Mouse (Mus musculus) heart, embryonic 13.5 days (tissue): ENCODE results near the gene Ggt7. TPM values are rescaled to one million over a fixed set of nuclear protein-coding genes. Genes with fewer than 3 reads are reported as not detected.

Experiments used
- ATAC-seq: fragments of 200-750 bp; cut with Nextera tagmentation; 2 replicates; pipeline ENCODE4 v1.8.0; 2017; ENCODE audit warnings: moderate TSS enrichment; ENCODE audit not compliant: insufficient number of reproducible peaks, low FRiP score, low TSS enrichment; ENCODE audit errors: extremely low read depth
- H3K27ac ChIP-seq: fragments of 300-500 bp; sonication (generic); replicated peaks from 2 replicates; pipeline ENCODE4 v1.5.1; 2015; ENCODE audit warnings: moderate library complexity, mild to moderate bottlenecking, inconsistent platforms
- H3K27me3 ChIP-seq: fragments of 300-500 bp; sonication (generic); replicated peaks from 2 replicates; pipeline ENCODE4 v1.6.1; 2015; ENCODE audit warnings: mild to moderate bottlenecking, inconsistent platforms
- H3K36me3 ChIP-seq: fragments of 300-500 bp; sonication (generic); 2 replicates; pipeline ENCODE4 v1.6.1; 2015; ENCODE audit warnings: mild to moderate bottlenecking, inconsistent platforms
- H3K4me1 ChIP-seq: fragments of 300-500 bp; sonication (generic); 2 replicates; pipeline ENCODE4 v1.6.1; 2015; ENCODE audit warnings: inconsistent platforms
- H3K4me2 ChIP-seq: fragments of 300-500 bp; sonication (generic); 2 replicates; pipeline ENCODE4 v1.6.1; 2015; ENCODE audit warnings: inconsistent platforms, mild to moderate bottlenecking, moderate library complexity
- H3K4me3 ChIP-seq: fragments of 300-500 bp; sonication (generic); 2 replicates; pipeline ENCODE4 v1.5.1; 2015; ENCODE audit warnings: moderate library complexity, mild to moderate bottlenecking, inconsistent platforms
- H3K9ac ChIP-seq: fragments of 300-500 bp; sonication (generic); 2 replicates; pipeline ENCODE4 v1.6.1; 2015; ENCODE audit warnings: inconsistent platforms, mild to moderate bottlenecking, moderate library complexity
- H3K9me3 ChIP-seq: fragments of 300-500 bp; sonication (generic); 2 replicates; pipeline ENCODE4 v1.6.1; 2016; ENCODE audit warnings: inconsistent platforms
- WGBS: fragments of 180-500 bp; shearing (Covaris S2); methylation state at CpG from one replicate; pipeline ENCODE4 v1.1.7; 2015; ENCODE audit warnings: mixed read lengths; 5-methylcytosine and 5-hydroxymethylcytosine counted together
- polyA plus RNA-seq: library from polyadenylated mRNA; unstranded; fragments of >200 nt; fragmentation: Nextera tagmentation; extraction: Ambion mirVana; gene quantifications from 2 replicates; pipeline ENCODE4 v1.2.1, GENCODE M21; 2015

Ggt7 gene
- polyA plus RNA-seq, 1 experiment from 2014 or later = 3.1 TPM

DNA sequence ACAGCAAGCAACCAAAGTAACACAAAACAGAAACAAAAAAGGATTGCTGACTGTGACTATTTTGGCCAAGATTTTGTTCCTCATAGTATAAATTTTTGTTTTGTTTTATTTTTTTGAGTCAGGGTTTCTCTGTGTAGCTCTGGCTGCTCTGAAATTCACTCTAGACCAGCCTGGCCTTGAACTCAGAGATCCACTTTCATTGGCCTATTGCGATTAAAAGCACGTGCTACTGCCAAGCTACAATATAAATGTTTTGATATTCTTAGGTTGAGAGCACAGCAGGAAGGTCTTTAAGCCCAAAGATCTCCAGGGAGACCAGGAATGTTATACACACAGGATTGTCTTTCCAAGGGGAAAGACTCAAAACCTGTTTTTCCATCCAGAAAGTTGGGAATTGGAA is 74.6 kb downstream of the Ggt7 start:
- Histone ChIP-seq H3K36me3 (peaks cover 10% of the 10 kb centered on the region), H3K27me3 (no peaks in the 10 kb centered on the region), H3K9me3 (no peaks in the 10 kb centered on the region), H3K4me1 (0 out of 2 replicates have a peak, but pooled peaks cover 4% of the 10 kb centered on the region), H3K4me3 (no peak overlapping the region), H3K9ac (no peak overlapping the region), H3K4me2 (no peak overlapping the region), H3K27ac (no peak overlapping the region)
- 68% methylated on average over 2 of the region's 2 CpGs for WGBS
- no peak for ATAC-seq

DNA sequence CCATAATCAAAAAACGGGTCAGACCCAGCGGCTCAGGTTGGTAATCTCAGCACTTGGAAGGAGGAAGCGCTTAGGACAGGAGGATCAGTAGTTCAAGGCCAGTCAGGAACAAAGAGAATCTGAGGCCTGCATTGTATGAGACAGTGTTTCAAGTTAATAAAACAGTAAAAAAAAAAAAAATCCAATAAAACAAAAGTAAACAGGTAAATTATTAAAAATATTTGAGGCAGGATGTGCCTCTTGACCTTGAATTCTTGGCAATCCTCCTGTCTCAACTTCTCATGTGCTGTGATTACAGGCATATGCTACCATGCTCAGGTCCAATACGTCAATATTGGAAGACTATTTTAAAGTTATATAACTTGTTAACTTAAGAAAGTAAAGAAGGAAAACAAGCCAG is 75.1 kb downstream of the Ggt7 start:
- 0 out of 2 replicates have a peak, but pooled peaks cover 4% of the 10 kb centered on the region for H3K4me1 ChIP-seq
- H3K27me3 ChIP-seq = no peaks in the 10 kb centered on the region
- H3K36me3 ChIP-seq = peaks cover 11% of the 10 kb centered on the region
- ATAC-seq = no peak
- no peak overlapping the region for H3K4me2 ChIP-seq
- H3K9ac ChIP-seq = no peak overlapping the region
- 81% methylated on average over 4 of the region's 4 CpGs for WGBS
- H3K27ac ChIP-seq = no peak overlapping the region
- H3K4me3 ChIP-seq = no peak overlapping the region
- no peaks in the 10 kb centered on the region for H3K9me3 ChIP-seq

Other genes with a start within 250 kb of the Ggt7 start
- gene Map1lc3a, start 241.9 kb downstream of the Ggt7 start, polyA plus RNA-seq = 297 and 329 TPM in 2 replicates
- gene Pigu, start 160.8 kb downstream of the Ggt7 start, polyA plus RNA-seq = 53.2 and 58.8 TPM in 2 replicates
- gene Trp53inp2, start 137.2 kb downstream of the Ggt7 start, polyA plus RNA-seq = 97.6 and 107 TPM in 2 replicates
- 12.0 and 13.4 TPM in 2 replicates for gene Ncoa6, start 44.3 kb downstream of the Ggt7 start, polyA plus RNA-seq
- 13.1 and 14.4 TPM in 2 replicates for gene Acss2, start 289 bp downstream of the Ggt7 start, polyA plus RNA-seq
- gene Gss, start 74.6 kb upstream of the Ggt7 start, polyA plus RNA-seq = 24.2 and 25.6 TPM in 2 replicates
- 17.7 and 21.2 TPM in 2 replicates for gene Myh7b, start 93.0 kb upstream of the Ggt7 start, polyA plus RNA-seq
- 87.0 and 93.9 TPM in 2 replicates for gene Trpc4ap, start 174.1 kb upstream of the Ggt7 start, polyA plus RNA-seq
- 23.1 and 25.4 TPM in 2 replicates for gene Edem2, start 211.2 kb upstream of the Ggt7 start, polyA plus RNA-seq
- gene Gm17581, start 217.6 kb upstream of the Ggt7 start, polyA plus RNA-seq = not detected in 2 replicates
- 9.0 and 9.1 TPM in 2 replicates for gene Procr, start 232.9 kb upstream of the Ggt7 start, polyA plus RNA-seq